Mouse (Mus musculus): ENCODE results near the gene 4930562C15Rik. TPM values are rescaled to one million over a fixed set of nuclear protein-coding genes. Genes with fewer than 3 reads are reported as not detected.

Gene 4930562C15Rik
- polyA plus RNA-seq, 1 experiment from 2014 or later = 1.1 TPM

- Histone ChIP-seq H3K9me3 (ENCODE audit: low read depth, low read length) (no peaks in the 10 kb centered on the region), H3K36me3 (ENCODE audit: insufficient read depth) (no peaks in the 10 kb centered on the region), H3K4me1 (ENCODE audit: insufficient read depth) (0 out of 2 replicates have a peak, but pooled peaks cover 4% of the 10 kb centered on the region), H3K9ac (no peak overlapping the region), H3K27me3 (ENCODE audit: insufficient read depth, low read length) (no peaks in the 10 kb centered on the region), H3K4me2 (no peak overlapping the region), H3K27ac (ENCODE audit: low read depth) (no peak overlapping the region), H3K4me3 (ENCODE audit: low read depth, low read length) (no peak overlapping the region)
- no peak for DNase-seq
- no peak for ATAC-seq (ENCODE audit: insufficient read depth)
- 43% methylated on average over 10 of the region's 10 CpGs for WGBS
- TF ChIP-seq CTCF (IDR thresholded peaks at IDR 0.05; ENCODE audit: low read depth) = peak; percentile 53
Measured at GRCm38 (mm10) chr16:4861392-4861791, 26.2 kb downstream of the 4930562C15Rik start.

DNA sequence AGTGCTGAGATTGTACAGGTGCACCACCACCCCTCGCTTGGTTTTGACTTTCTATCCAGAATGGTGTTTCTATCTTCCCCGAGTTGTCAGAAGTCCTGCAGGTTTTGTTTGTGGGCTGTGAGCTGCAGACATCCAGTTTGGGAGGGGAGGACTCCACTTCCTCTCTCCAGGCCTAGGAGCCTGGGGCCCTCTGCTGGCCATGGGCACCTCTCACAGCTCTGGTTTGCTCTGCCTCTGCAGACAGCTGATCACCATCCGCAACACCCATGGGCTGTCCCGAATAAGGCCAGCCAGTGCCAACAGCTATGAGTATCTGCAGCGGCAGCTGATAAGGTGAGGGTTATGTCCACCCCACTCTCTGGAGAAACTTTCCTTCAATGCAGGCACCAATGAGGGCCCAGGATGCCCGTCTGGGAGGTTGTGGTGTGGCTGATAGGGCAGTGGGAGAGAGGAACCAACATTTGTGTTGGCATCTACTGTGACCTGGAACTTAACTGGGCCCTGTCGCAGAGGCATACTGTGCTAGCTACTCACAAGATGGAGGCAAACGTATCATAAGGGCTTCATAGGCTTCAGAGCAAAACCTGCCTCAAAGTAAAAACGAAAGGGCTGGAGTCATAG is 27.8 kb downstream of the 4930562C15Rik start:
- DNase-seq (peak; percentile 93), ATAC-seq (ENCODE audit: insufficient read depth) (peak; percentile 94)
- Histone ChIP-seq H3K9ac (no peak overlapping the region), H3K9me3 (ENCODE audit: low read depth, low read length) (no peaks in the 10 kb centered on the region), H3K4me1 (ENCODE audit: insufficient read depth) (0 out of 2 replicates have a peak, but pooled peaks cover 4% of the 10 kb centered on the region), H3K27me3 (ENCODE audit: insufficient read depth, low read length) (no peaks in the 10 kb centered on the region), H3K4me3 (ENCODE audit: low read depth, low read length) (no peak overlapping the region), H3K27ac (ENCODE audit: low read depth) (0 out of 2 replicates have a peak overlapping the region, but pooled peaks have one; percentile 10), H3K4me2 (no peak overlapping the region), H3K36me3 (ENCODE audit: insufficient read depth) (no peaks in the 10 kb centered on the region)
- TF ChIP-seq CTCF (IDR thresholded peaks at IDR 0.05; ENCODE audit: low read depth) = peak; percentile 94
- WGBS = 25% methylated on average over 9 of the region's 9 CpGs

GRCm38 (mm10) chr16:4863742-4864141 is 28.5 kb downstream of the 4930562C15Rik start:
- WGBS = 77% methylated on average over 8 of the region's 8 CpGs
- Histone ChIP-seq H3K27ac (ENCODE audit: low read depth) (no peak overlapping the region), H3K36me3 (ENCODE audit: insufficient read depth) (no peaks in the 10 kb centered on the region), H3K27me3 (ENCODE audit: insufficient read depth, low read length) (no peaks in the 10 kb centered on the region), H3K9ac (no peak overlapping the region), H3K4me3 (ENCODE audit: low read depth, low read length) (no peak overlapping the region), H3K4me2 (no peak overlapping the region), H3K9me3 (ENCODE audit: low read depth, low read length) (no peaks in the 10 kb centered on the region), H3K4me1 (ENCODE audit: insufficient read depth) (0 out of 2 replicates have a peak, but pooled peaks cover 4% of the 10 kb centered on the region)
- ATAC-seq (ENCODE audit: insufficient read depth) (no peak), DNase-seq (no peak)
- no peak for TF ChIP-seq CTCF (IDR thresholded peaks at IDR 0.05; ENCODE audit: low read depth)

DNA sequence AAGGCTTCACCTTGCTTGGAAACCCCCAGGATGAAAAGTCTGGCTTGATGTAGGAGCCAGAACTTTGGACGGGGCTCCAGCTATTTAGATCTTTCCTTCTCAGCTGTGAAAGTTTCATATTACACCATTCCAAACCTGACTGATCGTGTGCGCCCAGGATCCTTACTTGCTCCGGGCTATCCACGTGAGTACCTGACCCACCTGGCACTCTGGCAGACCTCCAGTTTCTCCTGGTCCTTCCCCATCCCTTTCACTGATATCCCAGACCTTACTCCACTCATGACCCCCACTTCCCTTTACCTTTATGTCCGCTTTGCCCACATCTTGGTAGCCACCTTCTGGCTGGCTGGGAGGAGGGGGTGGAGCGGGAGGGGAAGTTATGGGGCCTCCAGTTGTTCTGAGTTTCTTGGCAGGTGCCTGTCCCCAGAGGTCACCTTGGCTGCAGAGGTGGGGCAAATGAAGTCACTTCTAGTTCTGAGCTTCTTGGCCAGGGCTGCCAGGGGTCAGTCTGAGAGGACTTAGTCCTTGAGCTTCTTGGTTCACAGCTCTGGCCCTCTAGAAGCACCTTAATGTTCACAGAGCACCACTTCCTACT is 31.0 kb downstream of the 4930562C15Rik start:
- H3K36me3 ChIP-seq (ENCODE audit: insufficient read depth) = peaks cover 16% of the 10 kb centered on the region
- no peak overlapping the region for H3K9ac ChIP-seq
- DNase-seq (no peak), ATAC-seq (ENCODE audit: insufficient read depth) (no peak)
- H3K27me3 ChIP-seq (ENCODE audit: insufficient read depth, low read length) = no peaks in the 10 kb centered on the region
- H3K9me3 ChIP-seq (ENCODE audit: low read depth, low read length) = no peaks in the 10 kb centered on the region
- no peak overlapping the region for H3K4me2 ChIP-seq
- H3K27ac ChIP-seq (ENCODE audit: low read depth) = no peak overlapping the region
- TF ChIP-seq CTCF (IDR thresholded peaks at IDR 0.05; ENCODE audit: low read depth) = no peak
- H3K4me3 ChIP-seq (ENCODE audit: low read depth, low read length) = no peak overlapping the region
- WGBS = 47% methylated on average over 7 of the region's 7 CpGs
- H3K4me1 ChIP-seq (ENCODE audit: insufficient read depth) = 0 out of 2 replicates have a peak, but pooled peaks cover 4% of the 10 kb centered on the region

GRCm38 (mm10) chr16:4870490-4870889 is 35.3 kb downstream of the 4930562C15Rik start:
- WGBS = 85% methylated on average over 5 of the region's 5 CpGs
- Histone ChIP-seq H3K9ac (no peak overlapping the region), H3K27ac (ENCODE audit: low read depth) (no peak overlapping the region), H3K4me2 (no peak overlapping the region), H3K9me3 (ENCODE audit: low read depth, low read length) (no peaks in the 10 kb centered on the region), H3K4me3 (ENCODE audit: low read depth, low read length) (no peak overlapping the region), H3K27me3 (ENCODE audit: insufficient read depth, low read length) (no peaks in the 10 kb centered on the region), H3K4me1 (ENCODE audit: insufficient read depth) (0 out of 2 replicates have a peak, but pooled peaks cover under 1% of the 10 kb centered on the region), H3K36me3 (ENCODE audit: insufficient read depth) (peaks cover 38% of the 10 kb centered on the region)
- no peak for DNase-seq
- TF ChIP-seq CTCF (IDR thresholded peaks at IDR 0.05; ENCODE audit: low read depth) = no peak
- ATAC-seq (ENCODE audit: insufficient read depth) = no peak

- H3K27me3 ChIP-seq (ENCODE audit: insufficient read depth, low read length) = no peaks in the 10 kb centered on the region
- peaks cover 8% of the 10 kb centered on the region; the same call in 1 of the 2 replicates for H3K4me1 ChIP-seq (ENCODE audit: insufficient read depth)
- H3K4me2 ChIP-seq = no peak overlapping the region
- WGBS = 64% methylated on average over 2 of the region's 2 CpGs
- DNase-seq = no peak
- no peak for TF ChIP-seq CTCF (IDR thresholded peaks at IDR 0.05; ENCODE audit: low read depth)
- no peak overlapping the region for H3K27ac ChIP-seq (ENCODE audit: low read depth)
- no peak overlapping the region for H3K4me3 ChIP-seq (ENCODE audit: low read depth, low read length)
- ATAC-seq (ENCODE audit: insufficient read depth) = no peak
- no peak overlapping the region for H3K9ac ChIP-seq
- no peaks in the 10 kb centered on the region for H3K9me3 ChIP-seq (ENCODE audit: low read depth, low read length)
- peaks cover 45% of the 10 kb centered on the region for H3K36me3 ChIP-seq (ENCODE audit: insufficient read depth)
Measured at GRCm38 (mm10) chr16:4871926-4872325, 36.7 kb downstream of the 4930562C15Rik start.

GRCm38 (mm10) chr16:4875198-4876032 is 40.2 kb downstream of the 4930562C15Rik start:
- DNase-seq = peak; percentile 44
- no peak for TF ChIP-seq CTCF (IDR thresholded peaks at IDR 0.05; ENCODE audit: low read depth)
- ATAC-seq (ENCODE audit: insufficient read depth) = no peak
- peaks cover 13% of the 10 kb centered on the region for H3K4me1 ChIP-seq (ENCODE audit: insufficient read depth)
- H3K36me3 ChIP-seq (ENCODE audit: insufficient read depth) = peaks cover 33% of the 10 kb centered on the region
- H3K9me3 ChIP-seq (ENCODE audit: low read depth, low read length) = no peaks in the 10 kb centered on the region
- no peak overlapping the region for H3K4me3 ChIP-seq (ENCODE audit: low read depth, low read length)
- no peaks in the 10 kb centered on the region for H3K27me3 ChIP-seq (ENCODE audit: insufficient read depth, low read length)
- peak overlapping the region; percentile 73 for H3K27ac ChIP-seq (ENCODE audit: low read depth)
- H3K9ac ChIP-seq = peak overlapping the region; percentile 0; the same call in 1 of the 2 replicates
- H3K4me2 ChIP-seq = peak overlapping the region; percentile 29
- 57% methylated on average over 23 of the region's 23 CpGs for WGBS

Data from lung, embryonic 14.5 days (tissue).